Mouse (Mus musculus): ENCODE data around the gene Lrrc28.

Lrrc28 gene

GRCm38 (mm10) chr7:67483698-67484097, 161.4 kb downstream of the Lrrc28 start:
- DNase-seq = no peak

- DNase-seq = no peak
Measured at GRCm38 (mm10) chr7:67479576-67480413, 165.3 kb downstream of the Lrrc28 start.

- DNase-seq = no peak
Measured at GRCm38 (mm10) chr7:67479168-67479567, 165.9 kb downstream of the Lrrc28 start.

- DNase-seq = peak; percentile 60
Measured at GRCm38 (mm10) chr7:67477996-67478395, 167.1 kb downstream of the Lrrc28 start.

GRCm38 (mm10) chr7:67471295-67471694, 173.8 kb downstream of the Lrrc28 start:
- DNase-seq = no peak

GRCm38 (mm10) chr7:67468802-67469408, 176.2 kb downstream of the Lrrc28 start:
- DNase-seq = no peak

GRCm38 (mm10) chr7:67468180-67468579, 176.9 kb downstream of the Lrrc28 start:
- no peak for DNase-seq

GRCm38 (mm10) chr7:67466322-67466721, 178.7 kb downstream of the Lrrc28 start:
- no peak for DNase-seq

GRCm38 (mm10) chr7:67464633-67465032, 180.4 kb downstream of the Lrrc28 start:
- no peak for DNase-seq

- DNase-seq = no peak
Measured at GRCm38 (mm10) chr7:67463565-67463964, 181.5 kb downstream of the Lrrc28 start.

All from right cerebral cortex, adult 18-20 months (tissue).